Mouse (Mus musculus) bone marrow, adult 2 months (tissue): ENCODE measurements around the gene Slc35e2. TPM values are rescaled to one million over a fixed set of nuclear protein-coding genes. Genes with fewer than 3 reads are reported as not detected.

ENCODE experiments used
- H3K27ac ChIP-seq: fragments of 200-500 bp; 2 replicates; pipeline ENCODE4 v1.5.1; 2012; ENCODE audit warnings: low read depth, mild to moderate bottlenecking, control low read depth, inconsistent platforms, low read length; ENCODE audit not compliant: control insufficient read depth, poor library complexity, insufficient read depth
- H3K4me1 ChIP-seq: fragments of 200-500 bp; 2 replicates; pipeline ENCODE4 v1.6.1; 2011; ENCODE audit warnings: low read length; ENCODE audit not compliant: control insufficient read depth, insufficient read depth
- H3K4me3 ChIP-seq: fragments of 200-500 bp; replicated peaks from 2 replicates; pipeline ENCODE3; 2011; ENCODE audit warnings: mild to moderate bottlenecking, low read depth, low read length, control low read depth; ENCODE audit not compliant: control insufficient read depth
- CTCF ChIP-seq: fragments of 200-500 bp; IDR thresholded peaks from 2 replicates; pipeline ENCODE4 v1.5.1; 2011; ENCODE audit warnings: low read length, control low read depth; ENCODE audit not compliant: control insufficient read depth, insufficient read depth
- POLR2A ChIP-seq: fragments of 200-500 bp; IDR thresholded peaks from 2 replicates; pipeline ENCODE4 v1.6.1; 2011; ENCODE audit warnings: low read depth, mild to moderate bottlenecking, control low read depth, low read length, borderline replicate concordance; ENCODE audit not compliant: control insufficient read depth
- WGBS: fragments of 180-500 bp; shearing (Covaris S2); methylation state at CpG from one replicate; pipeline ENCODE4 v1.1.7; 2018; 5-methylcytosine and 5-hydroxymethylcytosine counted together
- polyA plus RNA-seq: library from polyadenylated mRNA; stranded (reverse); fragments of >200 nt; gene quantifications from 2 replicates; pipeline ENCODE4 v1.2.4, GENCODE M21; 2011; ENCODE audit warnings: low replicate concordance; ENCODE audit not compliant: missing spikeins, insufficient read depth, insufficient read length

Slc35e2 gene
- polyA plus RNA-seq, 1 experiment, result 8.4 TPM

- no peak overlapping the region for H3K27ac ChIP-seq
- no peak overlapping the region for H3K4me3 ChIP-seq
- TF ChIP-seq CTCF, result no peak
- TF ChIP-seq POLR2A, result no peak
- H3K4me1 ChIP-seq, result peaks cover 2% of the 10 kb centered on the region; the same call in 1 of the 2 replicates
- 58% methylated on average over 15 of the region's 15 CpGs for WGBS
Observed at GRCm38 (mm10) chr4:155651553-155652269, 50.5 kb downstream of the Slc35e2 start.

GRCm38 (mm10) chr4:155652283-155653085, 51.3 kb downstream of the Slc35e2 start:
- H3K27ac ChIP-seq, result no peak overlapping the region
- H3K4me1 ChIP-seq, result peaks cover 2% of the 10 kb centered on the region; the same call in 1 of the 2 replicates
- WGBS, result 31% methylated on average over 36 of the region's 36 CpGs
- no peak for TF ChIP-seq POLR2A
- TF ChIP-seq CTCF, result no peak
- H3K4me3 ChIP-seq, result no peak overlapping the region

DNA sequence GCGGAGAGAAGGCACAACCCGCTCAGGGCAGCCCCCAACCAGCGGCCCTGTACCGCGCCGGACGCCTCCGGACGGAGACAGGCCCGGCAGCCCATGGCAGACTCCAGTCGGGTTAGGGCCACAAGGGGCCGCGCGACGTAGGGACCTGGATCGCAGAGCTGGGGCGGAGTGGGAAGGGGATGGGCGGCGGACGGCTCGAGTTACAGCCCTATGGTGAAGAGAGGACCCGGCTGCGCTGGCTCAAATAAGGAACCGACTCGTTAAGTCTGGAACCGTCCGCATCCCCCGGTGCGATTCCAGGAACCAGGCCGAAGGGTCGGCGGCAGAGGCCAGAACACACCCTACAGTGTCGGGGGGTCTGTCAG, 51.9 kb downstream of the Slc35e2 start, which contains the start of gene Mmp23:
Gene Mmp23 (minus strand): TSS at position 299 of the 365 bp plus-strand sequence.
- peaks cover 2% of the 10 kb centered on the region; the same call in 1 of the 2 replicates for H3K4me1 ChIP-seq
- no peak within 1 kb of the TSS for H3K4me3 ChIP-seq
- 1% methylated on average over 33 of the region's 33 CpGs for WGBS
- H3K27ac ChIP-seq, result no peak within 1 kb of the TSS
- TF ChIP-seq POLR2A, result no peak
- no peak for TF ChIP-seq CTCF

GRCm38 (mm10) chr4:155653451-155654182, 52.4 kb downstream of the Slc35e2 start:
- H3K4me1 ChIP-seq, result peaks cover 2% of the 10 kb centered on the region; the same call in 1 of the 2 replicates
- no peak for TF ChIP-seq POLR2A
- no peak for TF ChIP-seq CTCF
- no peak overlapping the region for H3K27ac ChIP-seq
- WGBS, result 3% methylated on average over 31 of the region's 31 CpGs
- no peak overlapping the region for H3K4me3 ChIP-seq

DNA sequence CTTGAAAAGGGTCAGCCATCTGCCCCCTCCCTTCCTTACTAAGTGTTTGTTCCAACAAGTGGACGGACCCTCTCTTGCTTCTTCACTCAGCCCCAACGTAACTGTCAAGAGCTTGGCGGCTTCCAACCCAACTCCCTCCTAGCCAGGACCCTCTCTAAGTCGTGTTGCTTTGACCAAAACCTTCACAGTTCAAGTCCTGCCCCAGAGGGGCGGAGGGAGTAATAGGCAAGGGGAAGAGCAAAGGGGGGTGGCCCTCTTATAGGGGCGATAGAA, 52.9 kb downstream of the Slc35e2 start:
- peaks cover 2% of the 10 kb centered on the region; the same call in 1 of the 2 replicates for H3K4me1 ChIP-seq

DNA sequence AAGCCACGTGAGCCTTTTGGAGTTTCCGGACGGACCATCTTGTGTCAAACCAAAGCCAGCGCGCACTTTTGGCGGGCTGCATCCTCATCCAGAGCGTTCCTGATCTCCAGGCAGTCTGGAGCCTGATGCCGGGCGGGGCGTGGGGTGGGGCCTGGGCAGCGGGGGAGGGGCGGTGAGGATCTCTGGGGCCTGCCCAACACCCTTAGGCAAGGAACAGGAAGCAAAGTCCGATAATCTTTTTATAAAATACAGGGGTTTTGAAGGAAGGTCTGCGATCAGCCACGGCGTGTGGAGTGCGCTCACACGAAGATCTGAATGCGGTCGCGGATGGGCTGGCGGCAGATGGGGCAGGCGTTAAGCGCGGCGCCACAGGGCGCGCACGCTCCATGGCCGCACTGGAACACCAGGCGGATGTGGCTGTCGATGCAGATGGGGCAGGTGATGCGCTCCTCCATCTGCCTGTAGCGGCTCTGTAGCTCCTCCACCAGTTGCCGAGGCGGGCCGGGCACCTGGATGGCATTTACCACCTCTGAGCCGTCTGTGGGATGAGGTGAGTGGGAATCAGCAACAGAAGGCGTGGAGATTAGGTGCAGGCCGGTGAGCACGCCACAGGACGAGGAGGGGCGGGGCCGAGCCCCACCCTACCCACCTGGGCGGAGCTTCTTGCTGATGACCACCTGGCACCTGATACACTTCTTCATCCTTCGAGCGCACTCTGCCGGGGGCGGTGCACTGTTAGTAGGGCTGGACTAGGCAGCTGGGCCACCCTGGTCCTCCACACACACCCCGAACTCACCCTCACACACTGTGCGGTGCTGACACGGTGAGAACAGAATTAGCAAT, 53.5 kb downstream of the Slc35e2 start:
- H3K4me3 ChIP-seq, result peak overlapping the region; percentile 41
- TF ChIP-seq CTCF (no peak), POLR2A (0 out of 2 replicates have a peak, but pooled peaks have one; percentile 11)
- H3K4me1 ChIP-seq, result peaks cover 2% of the 10 kb centered on the region; the same call in 1 of the 2 replicates
- no peak overlapping the region for H3K27ac ChIP-seq
- 6% methylated on average over 52 of the region's 52 CpGs for WGBS

More for the DNA sequence above, 52.9 kb downstream of the Slc35e2 start:
- TF ChIP-seq POLR2A (no peak), CTCF (no peak)
- 4% methylated on average over 6 of the region's 6 CpGs for WGBS
- no peak overlapping the region for H3K4me3 ChIP-seq
- H3K27ac ChIP-seq, result no peak overlapping the region

DNA sequence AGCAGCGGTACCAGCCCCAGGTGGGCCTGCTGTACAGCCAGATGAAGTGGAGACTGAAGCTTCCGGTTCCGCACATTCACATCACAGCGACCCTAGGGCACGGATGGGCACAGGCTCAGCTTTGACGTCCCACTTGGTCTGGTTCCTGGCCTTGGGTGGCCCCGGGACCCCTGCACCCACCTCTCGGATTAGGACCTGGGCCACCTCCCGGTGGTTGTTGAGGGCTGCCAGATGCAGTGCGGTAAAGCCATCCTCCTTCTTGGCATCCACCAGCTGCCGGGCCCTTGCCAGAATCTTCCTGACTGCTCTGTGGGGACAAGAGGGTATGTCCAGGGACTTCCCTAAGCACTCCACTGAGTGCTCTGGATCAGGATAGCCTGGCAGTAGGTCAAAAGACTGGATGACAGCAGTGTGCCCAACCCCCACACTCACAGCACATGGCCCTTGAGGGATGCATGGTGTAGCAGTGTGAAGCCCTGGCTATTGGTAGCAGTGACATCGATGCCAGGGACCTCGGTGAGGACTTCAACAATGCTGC, 55.1 kb downstream of the Slc35e2 start:
- WGBS, result 93% methylated on average over 13 of the region's 13 CpGs
- TF ChIP-seq POLR2A (no peak), CTCF (no peak)
- H3K4me1 ChIP-seq, result peaks cover 2% of the 10 kb centered on the region; the same call in 1 of the 2 replicates

More for the DNA sequence above, 55.1 kb downstream of the Slc35e2 start:
- Histone ChIP-seq H3K4me3 (no peak overlapping the region), H3K27ac (no peak overlapping the region)
